Mouse (Mus musculus): ENCODE data around the gene Asb16.

The Asb16 gene

GRCm38 (mm10) chr11:102268520-102269244 is at the start of gene Asb16:
Gene Asb16, plus strand, starts transcription at chr11:102268743.
- DNase-seq (ENCODE audit: low read depth), result no peak

GRCm38 (mm10) chr11:102218783-102219182 is 49.8 kb upstream of the Asb16 start:
- DNase-seq (ENCODE audit: low read depth), result peak; percentile 88

- DNase-seq (ENCODE audit: low read depth), result no peak
These were observed 49.1 kb upstream of the Asb16 start for GRCm38 (mm10) chr11:102219247-102219993.

GRCm38 (mm10) chr11:102219994-102220346 is 48.6 kb upstream of the Asb16 start:
- DNase-seq (ENCODE audit: low read depth), result no peak

GRCm38 (mm10) chr11:102220451-102220850 is 48.1 kb upstream of the Asb16 start:
- no peak for DNase-seq (ENCODE audit: low read depth)

GRCm38 (mm10) chr11:102221243-102221953 is 47.1 kb upstream of the Asb16 start:
- DNase-seq (ENCODE audit: low read depth), result no peak

GRCm38 (mm10) chr11:102221954-102222351 is 46.6 kb upstream of the Asb16 start:
- DNase-seq (ENCODE audit: low read depth), result no peak

- peak; percentile 85 for DNase-seq (ENCODE audit: low read depth)
These were observed 45.4 kb upstream of the Asb16 start for GRCm38 (mm10) chr11:102223166-102223565.

- no peak for DNase-seq (ENCODE audit: low read depth)
These were observed 43.9 kb upstream of the Asb16 start for GRCm38 (mm10) chr11:102224686-102225085.

GRCm38 (mm10) chr11:102225221-102225620 is 43.3 kb upstream of the Asb16 start:
- no peak for DNase-seq (ENCODE audit: low read depth)

GRCm38 (mm10) chr11:102226067-102226978 is 42.2 kb upstream of the Asb16 start:
- DNase-seq (ENCODE audit: low read depth), result no peak

- no peak for DNase-seq (ENCODE audit: low read depth)
These were observed 41.0 kb upstream of the Asb16 start for GRCm38 (mm10) chr11:102227270-102228190.

GRCm38 (mm10) chr11:102228191-102228545 is 40.4 kb upstream of the Asb16 start:
- DNase-seq (ENCODE audit: low read depth), result no peak

GRCm38 (mm10) chr11:102228646-102229268 is 39.8 kb upstream of the Asb16 start:
- DNase-seq (ENCODE audit: low read depth), result no peak

- peak; percentile 59 for DNase-seq (ENCODE audit: low read depth)
These were observed 39.1 kb upstream of the Asb16 start for GRCm38 (mm10) chr11:102229331-102229953.

- peak; percentile 99 for DNase-seq (ENCODE audit: low read depth)
These were observed 38.4 kb upstream of the Asb16 start, which contains the start of gene Hdac5 for GRCm38 (mm10) chr11:102230006-102230741. Gene Hdac5, minus strand, starts transcription at chr11:102230166.

- no peak for DNase-seq (ENCODE audit: low read depth)
These were observed 32.5 kb upstream of the Asb16 start for GRCm38 (mm10) chr11:102236022-102236421.

- DNase-seq (ENCODE audit: low read depth), result no peak
These were observed 27.9 kb upstream of the Asb16 start for GRCm38 (mm10) chr11:102240636-102241035.

GRCm38 (mm10) chr11:102241246-102241645 is 27.3 kb upstream of the Asb16 start:
- no peak for DNase-seq (ENCODE audit: low read depth)
